Mouse (Mus musculus): ENCODE results near the gene Sema4f.

GRCm38 (mm10) chr6:82893415-82893814 is 46.2 kb downstream of the Sema4f start:
- no peak for TF ChIP-seq POLR2A (IDR thresholded peaks at IDR 0.05; ENCODE audit: insufficient read depth, low read depth, low read length)
- no peak for TF ChIP-seq CTCF (IDR thresholded peaks at IDR 0.05; ENCODE audit: insufficient read depth, low read depth, low read length)
